Mouse (Mus musculus) hindbrain, embryonic 14.5 days (tissue): ENCODE data around the gene Dab2. TPM values are rescaled to one million over a fixed set of nuclear protein-coding genes. Genes with fewer than 3 reads are reported as not detected.

ENCODE experiments used
- ATAC-seq: fragments of 200-750 bp; cut with Nextera tagmentation; 2 replicates; pipeline ENCODE4 v1.8.0; 2017; ENCODE audit warnings: moderate number of reproducible peaks, mild to moderate bottlenecking, moderate TSS enrichment, moderate library complexity; ENCODE audit not compliant: low FRiP score
- DNase-seq: peaks from one replicate; pipeline ENCODE4 v3.0.0-alpha.2; 2015; ENCODE audit warnings: low spot score
- H3K27ac ChIP-seq: fragments of 300-500 bp; sonication (generic); 2 replicates; pipeline ENCODE4 v1.5.1; 2014; ENCODE audit warnings: mild to moderate bottlenecking, moderate library complexity
- H3K27me3 ChIP-seq: fragments of 300-500 bp; sonication (generic); 2 replicates; pipeline ENCODE4 v1.6.1; 2014; ENCODE audit warnings: mild to moderate bottlenecking, low read length, mixed read lengths; ENCODE audit not compliant: control insufficient read depth, insufficient read depth
- H3K36me3 ChIP-seq: fragments of 300-500 bp; sonication (generic); replicated peaks from 2 replicates; pipeline ENCODE4 v1.6.1; 2014; ENCODE audit not compliant: control insufficient read depth, insufficient read depth
- H3K4me1 ChIP-seq: fragments of 300-500 bp; sonication (generic); replicated peaks from 2 replicates; pipeline ENCODE4 v1.6.1; 2014; ENCODE audit warnings: antibody characterized with exemption, low read length, mixed read lengths; ENCODE audit not compliant: control insufficient read depth, insufficient read depth
- H3K4me2 ChIP-seq: fragments of 300-500 bp; sonication (generic); replicated peaks from 2 replicates; pipeline ENCODE4 v1.6.1; 2014; ENCODE audit warnings: mild to moderate bottlenecking, moderate library complexity
- H3K4me3 ChIP-seq: fragments of 300-500 bp; sonication (generic); replicated peaks from 2 replicates; pipeline ENCODE4 v1.5.1; 2014; ENCODE audit warnings: mild to moderate bottlenecking, low read length
- H3K9ac ChIP-seq: fragments of 300-500 bp; sonication (generic); 2 replicates; pipeline ENCODE4 v1.6.1; 2014
- H3K9me3 ChIP-seq: fragments of 300-500 bp; sonication (generic); 2 replicates; pipeline ENCODE4 v1.6.1; 2016; ENCODE audit warnings: low read length; ENCODE audit not compliant: control insufficient read depth
- WGBS: fragments of 180-500 bp; shearing (Covaris S2); extraction: QIAGEN DNeasy Blood & Tissue Kit; methylation state at CpG from one replicate; pipeline ENCODE4 v1.1.7; 2014; 5-methylcytosine and 5-hydroxymethylcytosine counted together
- polyA plus RNA-seq: library from polyadenylated mRNA; unstranded; fragments of >200 nt; fragmentation: Nextera tagmentation; extraction: Ambion mirVana; gene quantifications from 2 replicates; pipeline ENCODE4 v1.2.1, GENCODE M21; 2014

Dab2 gene
- polyA plus RNA-seq, 1 experiment from 2014 or later, result 29.0 TPM

DNA sequence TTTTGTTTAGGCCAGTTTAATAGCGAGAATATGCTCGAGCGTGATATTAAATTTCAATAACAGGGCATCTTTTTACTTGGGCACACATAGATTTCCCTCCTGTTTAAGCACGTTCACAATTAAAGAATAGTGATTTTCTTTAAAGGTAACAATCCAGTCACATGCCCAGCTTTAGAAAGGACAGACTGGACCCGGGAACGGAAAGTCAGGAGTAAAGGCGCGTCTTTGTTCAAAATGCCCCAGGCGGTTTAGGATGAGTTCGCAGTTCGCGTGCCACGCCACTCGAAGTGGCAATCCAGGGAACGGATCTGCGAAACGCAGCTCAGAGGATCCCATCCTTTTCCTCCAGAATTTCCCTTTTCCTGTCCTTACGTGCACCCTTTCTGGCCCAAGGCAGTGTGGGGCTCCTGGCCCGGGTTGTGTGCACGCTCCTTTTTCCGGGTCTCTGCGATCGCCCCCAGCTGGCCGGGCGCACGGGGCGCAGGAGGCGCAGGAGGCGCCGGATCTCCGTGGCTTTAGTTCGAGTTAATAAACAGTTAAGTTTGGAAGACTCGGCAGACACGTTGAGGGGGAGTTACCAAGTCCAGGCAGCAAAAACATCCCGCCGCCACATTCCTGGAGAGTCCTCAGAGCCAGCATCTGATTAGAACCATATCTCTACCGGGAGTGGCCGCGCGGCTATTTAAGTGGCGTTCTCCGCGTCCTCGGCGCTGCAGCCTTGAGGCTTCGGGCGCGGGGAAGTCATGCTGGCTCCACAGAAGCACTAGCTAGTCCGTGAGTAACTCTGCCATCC lies 86.8 kb downstream of the Dab2 start:
- H3K27ac ChIP-seq, result no peak overlapping the region

DNA sequence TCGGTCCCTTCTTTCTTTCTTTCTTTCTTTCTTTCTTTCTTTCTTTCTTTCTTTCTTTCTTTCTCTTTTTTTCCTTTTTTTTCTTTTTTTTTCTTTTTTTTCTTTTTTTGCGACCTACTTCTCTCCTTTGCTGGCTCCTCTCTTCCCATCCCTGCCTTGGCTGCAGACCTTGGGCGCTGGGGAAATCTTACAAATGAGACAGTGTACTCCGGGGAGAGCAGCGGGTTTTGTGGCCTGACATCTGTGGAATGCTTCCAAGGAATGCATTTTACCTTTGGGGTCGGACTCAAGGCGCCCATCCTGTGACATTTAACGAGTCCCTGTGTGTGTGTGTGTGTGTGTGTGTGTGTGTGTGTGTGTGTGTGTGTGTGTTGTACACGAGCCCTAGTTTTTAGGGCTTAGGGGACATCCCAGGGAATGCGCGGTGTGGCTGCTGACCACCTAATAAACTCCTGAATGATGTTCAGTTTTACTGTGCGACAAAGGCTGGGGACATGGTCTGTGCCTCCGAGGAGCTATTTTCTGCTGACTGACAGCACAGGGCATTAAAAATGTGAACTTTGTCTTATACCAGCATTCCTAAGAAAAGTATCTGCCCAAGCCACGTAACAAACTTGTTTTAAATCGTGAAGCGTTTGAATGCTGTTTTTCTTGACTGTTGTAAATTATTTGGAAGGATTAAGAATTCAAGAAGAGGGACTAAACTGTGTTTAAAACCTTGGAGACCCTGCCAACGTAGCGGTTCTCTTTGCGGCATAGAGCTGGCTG lies 87.6 kb downstream of the Dab2 start:
- Histone ChIP-seq H3K27ac (no peak overlapping the region), H3K4me1 (no peaks in the 10 kb centered on the region; the same call in 1 of the 2 replicates), H3K36me3 (no peaks in the 10 kb centered on the region), H3K9me3 (no peaks in the 10 kb centered on the region), H3K4me2 (peak overlapping the region; percentile 77), H3K9ac (peak overlapping the region; percentile 58), H3K4me3 (peak overlapping the region; percentile 48), H3K27me3 (0 out of 2 replicates have a peak, but pooled peaks cover 7% of the 10 kb centered on the region)
- ATAC-seq (no peak), DNase-seq (no peak)
- WGBS, result 12% methylated on average over 19 of the region's 19 CpGs

More for the DNA sequence above, 86.8 kb downstream of the Dab2 start:
- DNase-seq, result peak; percentile 70
- WGBS, result 3% methylated on average over 49 of the region's 49 CpGs
- Histone ChIP-seq H3K9ac (peak overlapping the region; percentile 58), H3K9me3 (no peaks in the 10 kb centered on the region), H3K36me3 (no peaks in the 10 kb centered on the region), H3K4me3 (peak overlapping the region; percentile 48), H3K4me2 (peak overlapping the region; percentile 77), H3K27me3 (0 out of 2 replicates have a peak, but pooled peaks cover 7% of the 10 kb centered on the region), H3K4me1 (no peaks in the 10 kb centered on the region; the same call in 1 of the 2 replicates)
- ATAC-seq, result peak; percentile 92

DNA sequence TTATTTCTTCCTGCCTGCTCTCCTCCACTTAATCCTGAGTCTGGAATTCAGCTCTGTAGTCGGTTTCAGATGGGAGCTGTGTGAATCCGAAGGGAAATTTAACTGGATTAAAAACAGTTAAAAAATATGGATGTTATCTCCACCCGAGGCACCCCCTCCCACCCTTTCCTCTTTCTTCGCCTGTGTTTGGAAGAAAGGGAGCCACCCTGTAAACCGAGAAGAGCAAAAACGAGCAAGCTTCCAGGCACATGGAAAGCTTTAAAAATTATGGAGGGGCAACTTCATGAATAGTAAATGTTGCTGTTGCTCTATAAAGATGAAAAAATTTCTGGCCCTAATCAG lies 88.1 kb downstream of the Dab2 start:
- WGBS, result 33% methylated on average over 6 of the region's 6 CpGs
- Histone ChIP-seq H3K4me3 (peak overlapping the region; percentile 48), H3K9ac (peak overlapping the region; percentile 58; the same call in 1 of the 2 replicates), H3K9me3 (no peaks in the 10 kb centered on the region), H3K4me1 (no peaks in the 10 kb centered on the region; the same call in 1 of the 2 replicates), H3K27ac (no peak overlapping the region), H3K4me2 (peak overlapping the region; percentile 77), H3K36me3 (no peaks in the 10 kb centered on the region), H3K27me3 (0 out of 2 replicates have a peak, but pooled peaks cover 7% of the 10 kb centered on the region)
- DNase-seq, result no peak
- ATAC-seq, result no peak

DNA sequence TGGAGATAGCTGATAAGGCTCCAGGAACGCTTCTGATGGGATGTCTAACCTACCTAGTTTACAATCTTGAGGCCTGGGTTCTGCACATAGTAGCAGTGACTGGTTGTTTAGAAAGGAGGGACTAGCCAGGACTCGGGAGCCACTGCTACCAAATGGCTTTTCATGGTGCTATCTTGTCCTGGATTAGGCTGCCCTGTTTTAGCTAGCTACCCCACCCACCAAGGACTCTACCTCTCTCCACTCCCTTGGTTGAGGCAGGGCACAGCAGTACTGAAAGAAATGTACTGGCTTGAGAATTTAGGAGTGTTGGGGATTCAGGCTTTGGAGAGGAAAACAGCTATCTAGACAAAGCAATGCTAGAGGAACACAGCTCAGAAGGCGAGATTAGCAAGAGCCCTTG lies 88.6 kb downstream of the Dab2 start:
- no peak overlapping the region for H3K9ac ChIP-seq
- peak overlapping the region; percentile 77 for H3K4me2 ChIP-seq
- no peaks in the 10 kb centered on the region; the same call in 1 of the 2 replicates for H3K4me1 ChIP-seq
- H3K27me3 ChIP-seq, result 0 out of 2 replicates have a peak, but pooled peaks cover 7% of the 10 kb centered on the region
- H3K36me3 ChIP-seq, result no peaks in the 10 kb centered on the region
- H3K4me3 ChIP-seq, result peak overlapping the region; percentile 48
- DNase-seq (no peak), ATAC-seq (no peak)
- WGBS, result 76% methylated on average over 3 of the region's 3 CpGs
- H3K9me3 ChIP-seq, result no peaks in the 10 kb centered on the region
- no peak overlapping the region for H3K27ac ChIP-seq

DNA sequence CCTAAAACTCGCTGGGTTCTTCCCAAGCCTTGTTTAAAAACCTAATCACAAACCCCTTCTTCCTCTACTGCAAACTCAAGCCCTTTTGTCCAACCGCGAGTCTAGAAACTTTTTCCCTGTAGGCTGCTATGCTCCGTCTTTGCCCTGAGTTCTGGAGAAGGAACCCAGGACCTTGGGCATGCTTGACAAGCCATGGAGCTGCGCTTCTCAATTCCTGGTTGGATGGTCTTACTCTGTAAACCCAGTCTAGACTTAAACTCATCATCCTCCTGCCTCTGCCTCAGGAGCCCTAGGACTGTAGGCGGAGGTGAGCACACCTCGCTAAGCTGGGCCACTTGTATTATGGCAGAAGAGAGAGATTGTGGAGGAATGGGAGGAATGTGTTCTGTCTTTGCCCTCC lies 89.0 kb downstream of the Dab2 start:
- H3K27me3 ChIP-seq, result 0 out of 2 replicates have a peak, but pooled peaks cover 7% of the 10 kb centered on the region
- ATAC-seq, result no peak
- H3K4me2 ChIP-seq, result peak overlapping the region; percentile 77; the same call in 1 of the 2 replicates
- H3K4me1 ChIP-seq, result no peaks in the 10 kb centered on the region; the same call in 1 of the 2 replicates
- 0 out of 2 replicates have a peak overlapping the region, but pooled peaks have one; percentile 48 for H3K4me3 ChIP-seq
- WGBS, result 93% methylated on average over 7 of the region's 7 CpGs
- DNase-seq, result no peak
- no peak overlapping the region for H3K9ac ChIP-seq
- H3K27ac ChIP-seq, result no peak overlapping the region
- no peaks in the 10 kb centered on the region for H3K36me3 ChIP-seq
- no peaks in the 10 kb centered on the region for H3K9me3 ChIP-seq

DNA sequence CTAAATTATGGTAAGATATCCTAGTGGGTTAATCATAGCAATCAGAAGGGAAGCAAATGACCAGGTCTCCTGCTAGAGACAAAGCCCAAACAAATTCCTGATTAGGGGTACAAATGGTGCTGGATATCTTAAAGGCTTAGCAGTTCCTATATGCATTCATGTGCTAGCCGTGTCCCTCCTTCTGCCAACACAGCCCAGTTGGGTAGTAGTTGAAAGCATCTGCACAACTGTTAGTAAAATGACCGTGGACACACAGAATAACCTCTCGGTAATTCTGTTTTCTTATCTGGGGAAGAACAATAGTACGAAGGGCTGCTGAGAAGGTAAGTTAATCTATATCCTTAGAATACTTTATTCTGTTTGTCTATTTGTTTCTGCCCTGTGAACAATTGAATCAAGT lies 90.5 kb downstream of the Dab2 start:
- no peaks in the 10 kb centered on the region for H3K9me3 ChIP-seq
- H3K9ac ChIP-seq, result no peak overlapping the region
- H3K36me3 ChIP-seq, result no peaks in the 10 kb centered on the region
- H3K27me3 ChIP-seq, result 0 out of 2 replicates have a peak, but pooled peaks cover 7% of the 10 kb centered on the region
- no peak for ATAC-seq
- no peak for DNase-seq
- H3K4me2 ChIP-seq, result no peak overlapping the region
- 71% methylated on average over 4 of the region's 4 CpGs for WGBS
- no peaks in the 10 kb centered on the region for H3K4me1 ChIP-seq
- H3K4me3 ChIP-seq, result no peak overlapping the region
- H3K27ac ChIP-seq, result no peak overlapping the region

DNA sequence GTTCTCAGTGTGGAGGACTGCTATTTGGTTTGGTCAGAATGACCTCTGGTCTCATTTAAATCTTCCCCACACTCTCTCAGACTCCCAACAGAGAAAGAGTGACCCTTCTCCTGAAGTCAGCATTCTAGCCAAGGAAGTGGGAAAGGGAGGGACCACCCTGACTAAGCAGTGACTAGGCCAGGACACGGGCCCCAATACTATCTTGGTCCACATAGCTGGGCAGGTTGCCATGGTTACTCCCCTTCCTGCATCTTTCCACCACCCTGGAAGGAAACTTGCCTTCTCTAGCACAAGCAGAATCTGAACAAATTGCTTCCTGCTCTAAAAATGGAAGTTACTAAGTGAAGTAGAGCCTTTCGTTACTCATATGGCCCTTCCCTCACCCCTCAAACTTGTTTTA lies 91.1 kb downstream of the Dab2 start:
- no peak overlapping the region for H3K9ac ChIP-seq
- no peak overlapping the region for H3K4me3 ChIP-seq
- ATAC-seq, result no peak
- no peaks in the 10 kb centered on the region for H3K4me1 ChIP-seq
- H3K27ac ChIP-seq, result no peak overlapping the region
- no peak for DNase-seq
- H3K36me3 ChIP-seq, result no peaks in the 10 kb centered on the region
- no peak overlapping the region for H3K4me2 ChIP-seq
- 0 out of 2 replicates have a peak, but pooled peaks cover 7% of the 10 kb centered on the region for H3K27me3 ChIP-seq
- WGBS, result 41% methylated on average over 2 of the region's 2 CpGs
- no peaks in the 10 kb centered on the region for H3K9me3 ChIP-seq

DNA sequence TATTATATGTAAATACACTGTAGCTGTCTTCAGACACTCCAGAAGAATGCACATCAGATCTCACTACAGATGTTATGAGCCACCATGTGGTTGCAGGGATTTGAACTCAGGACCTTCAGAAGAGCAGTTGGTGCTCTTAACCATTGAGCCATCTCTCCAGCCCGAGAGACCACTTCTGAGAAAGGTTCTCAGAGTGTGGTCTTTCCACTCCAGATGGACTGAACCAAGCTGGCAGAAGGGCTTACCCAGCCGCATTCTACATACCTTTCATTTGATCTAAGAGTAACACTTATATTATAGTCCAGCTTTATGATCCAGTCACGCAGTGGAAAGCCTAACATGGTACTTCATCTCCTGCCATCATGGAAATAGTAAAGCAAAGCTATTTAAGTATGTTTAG lies 92.3 kb downstream of the Dab2 start:
- Histone ChIP-seq H3K9ac (no peak overlapping the region), H3K27me3 (0 out of 2 replicates have a peak, but pooled peaks cover 7% of the 10 kb centered on the region), H3K27ac (no peak overlapping the region), H3K4me2 (no peak overlapping the region), H3K4me3 (no peak overlapping the region), H3K36me3 (no peaks in the 10 kb centered on the region), H3K9me3 (no peaks in the 10 kb centered on the region), H3K4me1 (no peaks in the 10 kb centered on the region)
- DNase-seq (no peak), ATAC-seq (no peak)
- 95% methylated on average over 3 of the region's 3 CpGs for WGBS

DNA sequence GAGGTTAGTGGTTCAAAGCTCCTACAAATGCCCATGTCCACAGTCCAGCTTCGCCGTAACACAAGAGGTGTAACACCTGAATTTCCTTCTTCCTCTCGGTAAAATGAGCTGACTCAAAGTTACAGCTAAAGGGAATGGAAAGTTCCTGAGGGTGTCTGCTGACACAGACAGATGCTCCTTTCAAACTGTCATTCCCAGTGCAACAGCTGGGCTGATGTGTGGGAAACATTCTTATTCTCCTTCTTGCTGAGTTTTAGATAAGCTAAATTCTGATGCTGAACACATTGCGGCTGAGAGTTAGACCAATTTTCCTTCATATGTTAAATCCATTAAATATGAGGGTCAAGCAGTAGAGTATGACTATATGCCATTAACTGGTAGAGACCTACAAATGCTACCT lies 94.0 kb downstream of the Dab2 start:
- no peak overlapping the region for H3K27ac ChIP-seq
- H3K4me1 ChIP-seq, result no peaks in the 10 kb centered on the region
- H3K4me2 ChIP-seq, result no peak overlapping the region
- no peak overlapping the region for H3K9ac ChIP-seq
- H3K4me3 ChIP-seq, result no peak overlapping the region
- no peaks in the 10 kb centered on the region for H3K9me3 ChIP-seq
- WGBS, result 94% methylated on average over 4 of the region's 4 CpGs
- ATAC-seq, result no peak
- no peaks in the 10 kb centered on the region for H3K36me3 ChIP-seq
- no peak for DNase-seq
- no peaks in the 10 kb centered on the region for H3K27me3 ChIP-seq
